Mouse (Mus musculus) CH12.LX (cell line): ENCODE data around the gene Trp53i13. TPM values are rescaled to one million over a fixed set of nuclear protein-coding genes. Genes with fewer than 3 reads are reported as not detected.

Experiments used
- DNase-seq: peaks from one replicate; pipeline ENCODE4 v3.0.0-alpha.2; 2013; ENCODE audit errors: extremely low read depth
- H3K27ac ChIP-seq: 2 replicates; pipeline ENCODE4 v1.5.1; 2012; ENCODE audit warnings: low read depth, mild to moderate bottlenecking, control low read depth, moderate library complexity; ENCODE audit not compliant: insufficient read depth
- H3K27me3 ChIP-seq: replicated peaks from 2 replicates; pipeline ENCODE3; 2012; ENCODE audit warnings: inconsistent platforms
- H3K36me3 ChIP-seq, 2 experiments: replicated peaks in 1 of 2; 2 replicates each; pipeline versions ENCODE3 to v1.6.1; 2012; ENCODE audit warnings: inconsistent platforms in 1 of 2, low read length in 1 of 2, mild to moderate bottlenecking in 1 of 2, mixed read lengths in 1 of 2, moderate library complexity in 1 of 2; ENCODE audit not compliant: control insufficient read depth in 1 of 2, insufficient read depth in 1 of 2
- H3K4me1 ChIP-seq, 2 experiments: 2 replicates each; pipeline ENCODE4 v1.6.1; 2012; ENCODE audit warnings: inconsistent platforms in 1 of 2, moderate library complexity in 1 of 2; ENCODE audit not compliant: insufficient read depth in 2 of 2, control insufficient read depth in 1 of 2
- H3K4me2 ChIP-seq: 2 replicates; pipeline ENCODE4 v1.6.1; 2012; ENCODE audit warnings: low read depth, mild to moderate bottlenecking, control low read depth; ENCODE audit not compliant: poor library complexity, insufficient read depth, severe bottlenecking
- H3K4me3 ChIP-seq, 3 experiments: fragments of 150-350 bp in 1 of 3; sonication (generic) in 1 of 3; replicated peaks in 1 of 3; 2 replicates each; pipeline versions ENCODE3 to v1.5.1; 2011 to 2012; ENCODE audit warnings: low read depth in 2 of 3, low read length in 2 of 3, mild to moderate bottlenecking in 2 of 3, moderate library complexity in 2 of 3, control low read depth in 1 of 3, improper control_type of control experiment in 1 of 3, inconsistent platforms in 1 of 3, mixed read lengths in 1 of 3; ENCODE audit not compliant: poor library complexity in 1 of 3
- H3K79me2 ChIP-seq: replicated peaks from 2 replicates; pipeline ENCODE4 v1.6.1; 2012; ENCODE audit warnings: mild to moderate bottlenecking, moderate library complexity; ENCODE audit not compliant: control insufficient read depth, poor library complexity, insufficient read depth, severe bottlenecking; ENCODE audit errors: extremely low read depth
- H3K9ac ChIP-seq: 2 replicates; pipeline ENCODE4 v1.6.1; 2012; ENCODE audit warnings: low read depth, mild to moderate bottlenecking, control low read depth, moderate library complexity; ENCODE audit not compliant: insufficient read depth
- H3K9me3 ChIP-seq: replicated peaks from 2 replicates; pipeline ENCODE3; 2012; ENCODE audit warnings: low read length, inconsistent platforms, mixed read lengths
- CTCF ChIP-seq, 2 experiments: IDR thresholded peaks in 1 of 2; conservative IDR thresholded peaks in 1 of 2; 2 replicates each; pipeline ENCODE4 v1.5.1; 2011 to 2012; ENCODE audit warnings: low read depth in 2 of 2, low read length in 2 of 2, improper control_type of control experiment in 1 of 2, inconsistent platforms in 1 of 2, mild to moderate bottlenecking in 1 of 2, moderate library complexity in 1 of 2
- ELF1 ChIP-seq: IDR thresholded peaks from 2 replicates; pipeline ENCODE4 v1.6.1; 2014; ENCODE audit warnings: low read depth, mild to moderate bottlenecking, inconsistent platforms, low read length, improper control_type of control experiment
- IRF4 ChIP-seq: IDR thresholded peaks from 2 replicates; pipeline ENCODE4 v1.6.1; 2014; ENCODE audit warnings: low read depth, mild to moderate bottlenecking, inconsistent platforms, low read length, improper control_type of control experiment
- JUN ChIP-seq: IDR thresholded peaks from 2 replicates; pipeline ENCODE4 v1.6.1; 2011; ENCODE audit warnings: low read depth, mild to moderate bottlenecking, low read length, improper control_type of control experiment, moderate library complexity; ENCODE audit not compliant: insufficient read depth
- MAFK ChIP-seq: IDR thresholded peaks from 2 replicates; pipeline ENCODE4 v1.6.1; 2011; ENCODE audit warnings: low read length, improper control_type of control experiment; ENCODE audit not compliant: insufficient replicate concordance
- MEF2A ChIP-seq: IDR thresholded peaks from 2 replicates; pipeline ENCODE4 v1.6.1; 2014; ENCODE audit warnings: low read depth, mild to moderate bottlenecking, inconsistent platforms, low read length, improper control_type of control experiment, borderline replicate concordance
- NRF1 ChIP-seq: IDR thresholded peaks from 2 replicates; pipeline ENCODE4 v1.6.1; 2014; ENCODE audit warnings: low read depth, mild to moderate bottlenecking, inconsistent platforms, low read length, improper control_type of control experiment, moderate library complexity
- SMC3 ChIP-seq: IDR thresholded peaks from 2 replicates; pipeline ENCODE4 v1.6.1; 2011; ENCODE audit warnings: low read depth, low read length, improper control_type of control experiment
- TCF12 ChIP-seq: IDR thresholded peaks from 2 replicates; pipeline ENCODE4 v1.6.1; 2014; ENCODE audit warnings: low read depth, mild to moderate bottlenecking, inconsistent platforms, low read length, improper control_type of control experiment
- dilution Hi-C: fragments of 300-500 bp; cut with MboI; formaldehyde crosslinking; loops from 2 replicates; pipeline ENCODE4 v1.14.3; 2020; ENCODE audit warnings: low sequenced_read_pairs; ENCODE audit not compliant: extremely low pct_unique_long_range_greater_than_20kb, extremely low pct_ligation_motif_present
- in situ Hi-C: fragments of 300-500 bp; cut with MboI; formaldehyde crosslinking; loops from 3 replicates; pipeline ENCODE4 v1.14.3; 2019; ENCODE audit warnings: low sequenced_read_pairs, low pct_ligation_motif_present, low pct_unique_long_range_greater_than_20kb, mixed read lengths
- polyA plus RNA-seq: library from polyadenylated mRNA; unstranded; fragments of >175 nt; gene quantifications from 2 replicates; pipeline ENCODE4 v1.2.1, GENCODE M21; 2012; ENCODE audit warnings: low read depth; ENCODE audit not compliant: insufficient read length
- total RNA-seq, 2 experiments: library from RNA; depleted of rRNA; stranded (reverse); fragments of 300-350 nt in 1 of 2; fragments of >200 nt in 1 of 2; gene quantifications; 2 replicates each; pipeline ENCODE4 v1.2.3; 2012 to 2014

Trp53i13 gene
- total and polyA plus RNA-seq, 3 experiments: 6.7 to 12.8 (median 12.6) TPM

- H3K9ac ChIP-seq: no peak overlapping the region
- DNase-seq: no peak
- H3K27me3 ChIP-seq: peaks cover 20% of the 10 kb centered on the region
- H3K4me2 ChIP-seq: no peak overlapping the region
- H3K4me3 ChIP-seq: no peak overlapping the region
- peaks cover 0 to 3% of the 10 kb centered on the region in 2 experiments for H3K36me3 ChIP-seq
- in situ Hi-C loops: loop anchor here (25.0 kb wide), 1 partner anchor 485 kb away; the partner anchor contains the start of gene Slc6a4
- no peak overlapping the region for H3K27ac ChIP-seq
- dilution Hi-C loops: no loop called here
- H3K79me2 ChIP-seq: no peaks in the 10 kb centered on the region
- H3K9me3 ChIP-seq: no peaks in the 10 kb centered on the region
- TF ChIP-seq JUN (no peak), SMC3 (no peak)
- H3K4me1 ChIP-seq: peaks cover 2% of the 10 kb centered on the region in 2 experiments; a peak in 3 of 4 replicates
Measured at GRCm38 (mm10) chr11:77472775-77473174, 43.0 kb downstream of the Trp53i13 start.

GRCm38 (mm10) chr11:77471407-77471806 is 44.4 kb downstream of the Trp53i13 start:
- Histone ChIP-seq H3K27ac (no peak overlapping the region), H3K27me3 (peaks cover 21% of the 10 kb centered on the region), H3K4me1 (peaks cover 6 to 11% of the 10 kb centered on the region in 2 experiments), H3K4me3 (no peak overlapping the region), H3K9ac (no peak overlapping the region), H3K9me3 (no peaks in the 10 kb centered on the region), H3K79me2 (no peaks in the 10 kb centered on the region)
- dilution Hi-C loops: no loop called here
- no peak for TF ChIP-seq IRF4
- no peak for TF ChIP-seq NRF1
- 0 out of 4 replicates have a peak, but pooled peaks of 1 of the 2 experiments have one; percentile 9 for TF ChIP-seq CTCF (conservative IDR thresholded peaks at IDR 0.05 in 1 of 2, IDR thresholded peaks at IDR 0.05 in 1 of 2; ENCODE audit: low read depth in 2 of 2, low read length in 2 of 2)
- no peak for TF ChIP-seq MEF2A
- TF ChIP-seq TCF12: no peak
- TF ChIP-seq, all 38 proteins: peak for 1
- in situ Hi-C loops: loop anchor here (25.0 kb wide), 1 partner anchor 484 kb away; the partner anchor contains the start of gene Slc6a4
- H3K4me2 ChIP-seq: no peak overlapping the region
- no peak for DNase-seq
- peaks cover 0 to 3% of the 10 kb centered on the region in 2 experiments for H3K36me3 ChIP-seq

GRCm38 (mm10) chr11:77468397-77468796 is 47.4 kb downstream of the Trp53i13 start:
- no peaks in the 10 kb centered on the region for H3K79me2 ChIP-seq
- no peak overlapping the region for H3K27ac ChIP-seq
- H3K9me3 ChIP-seq: no peaks in the 10 kb centered on the region
- in situ Hi-C loops: loop anchor here (25.0 kb wide), 1 partner anchor 481 kb away; the partner anchor contains the start of gene Slc6a4
- peaks cover 9 to 11% of the 10 kb centered on the region in 2 experiments for H3K4me1 ChIP-seq
- no peak overlapping the region for H3K4me2 ChIP-seq
- dilution Hi-C loops: no loop called here
- peaks cover 0 to 3% of the 10 kb centered on the region in 2 experiments for H3K36me3 ChIP-seq
- no peak for DNase-seq
- H3K9ac ChIP-seq: no peak overlapping the region
- no peak for TF ChIP-seq ELF1
- peak; percentile 97 for TF ChIP-seq MAFK
- H3K4me3 ChIP-seq: no peak overlapping the region
- H3K27me3 ChIP-seq: peaks cover 36% of the 10 kb centered on the region
